Mouse (Mus musculus) fat pad, adult 2 months (tissue): ENCODE measurements around the gene Immp1l.

Experiments
- DNase-seq: peaks from one replicate; pipeline ENCODE4 v3.0.0-alpha.2; 2011; ENCODE audit warnings: low read depth, low spot score; ENCODE audit errors: extremely low read depth

Immp1l gene

DNA sequence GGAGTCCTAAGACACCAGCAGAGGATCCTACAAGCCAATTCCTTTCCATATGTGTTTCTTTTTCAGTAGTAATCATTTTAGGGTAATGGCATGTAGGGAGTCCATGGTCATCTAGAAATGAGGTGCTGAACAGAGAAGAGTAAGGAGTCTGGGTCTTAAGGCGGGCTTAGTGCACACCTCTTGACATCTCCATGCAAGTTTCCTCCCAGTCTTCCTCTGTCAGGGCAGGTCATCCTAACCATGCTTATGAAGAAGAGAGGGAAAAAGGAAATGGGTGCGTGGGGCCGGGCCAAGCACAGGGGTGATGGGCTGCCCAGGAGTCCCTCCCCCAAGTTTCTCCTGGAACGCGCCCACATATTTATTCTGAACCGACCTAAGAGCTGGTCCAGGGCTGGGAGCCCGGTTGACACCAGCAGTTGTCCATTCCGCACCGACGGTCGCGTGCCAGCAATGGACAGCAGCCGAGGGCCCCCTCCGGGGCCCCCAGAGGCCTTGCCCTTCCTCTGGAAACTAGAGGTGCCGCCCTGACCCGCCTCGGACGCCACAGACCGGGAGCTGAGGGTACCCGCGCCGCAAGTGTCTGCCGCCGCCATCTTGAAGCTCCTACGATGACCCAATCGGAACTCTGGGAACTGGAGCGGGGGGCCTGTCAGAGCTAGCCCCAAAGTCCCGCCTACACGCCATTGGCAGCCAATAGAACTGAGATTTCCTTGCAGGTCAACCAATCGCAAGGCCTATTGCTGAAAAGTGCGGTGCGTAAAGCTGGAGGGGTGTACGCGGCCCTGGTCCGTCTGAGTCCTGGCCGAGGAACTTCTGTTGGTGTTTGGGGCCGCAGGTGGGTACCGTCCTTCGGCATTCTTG, at the start of gene Immp1l, which contains the start of gene Elp4:
Gene Immp1l, plus strand, starts transcription at position 743 of the 861 bp plus-strand sequence.
Gene Elp4, minus strand, starts transcription at position 669 of the 861 bp plus-strand sequence.
- DNase-seq = peak; percentile 83

- DNase-seq = no peak
Measured at GRCm38 (mm10) chr2:105854740-105855139, 49.7 kb upstream of the Immp1l start.

DNA sequence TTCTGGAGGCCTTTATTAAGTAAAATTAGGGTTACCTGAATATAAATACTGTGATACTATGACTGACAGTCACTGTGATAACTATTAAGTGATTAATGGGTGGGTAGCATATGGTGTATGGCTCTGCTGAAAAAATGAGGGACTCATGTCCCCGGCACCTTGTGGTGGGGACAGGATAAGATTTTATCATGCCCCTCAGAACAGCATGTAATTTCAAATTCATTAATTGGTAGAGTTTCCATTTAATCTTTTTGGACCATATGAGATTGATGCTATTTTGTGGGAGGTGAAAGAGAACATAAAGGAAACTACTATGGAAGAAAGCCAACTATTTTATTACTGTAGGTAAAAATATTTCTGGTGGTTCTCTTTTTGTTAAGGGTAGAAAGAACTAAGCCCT, 31.0 kb upstream of the Immp1l start:
- DNase-seq = no peak

DNA sequence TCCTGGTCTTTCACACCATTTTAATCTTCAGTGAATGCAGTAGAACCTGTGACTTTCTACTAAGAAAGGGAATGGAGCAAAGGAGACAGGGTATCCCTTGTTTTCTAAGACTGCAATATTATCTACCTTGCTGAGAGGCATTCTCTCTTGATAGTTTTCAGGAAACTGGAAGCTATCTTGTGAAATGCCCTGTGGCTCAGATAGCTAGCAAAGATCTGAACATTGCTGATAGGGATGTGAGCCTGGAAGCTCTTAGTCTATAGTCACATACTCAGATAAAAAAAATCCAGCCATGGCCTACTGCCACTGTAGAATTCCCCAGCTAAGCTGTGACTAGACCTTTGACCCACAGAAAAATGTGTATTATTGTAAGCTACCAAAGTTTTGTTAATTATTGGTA, 13.6 kb upstream of the Immp1l start:
- DNase-seq = no peak

DNA sequence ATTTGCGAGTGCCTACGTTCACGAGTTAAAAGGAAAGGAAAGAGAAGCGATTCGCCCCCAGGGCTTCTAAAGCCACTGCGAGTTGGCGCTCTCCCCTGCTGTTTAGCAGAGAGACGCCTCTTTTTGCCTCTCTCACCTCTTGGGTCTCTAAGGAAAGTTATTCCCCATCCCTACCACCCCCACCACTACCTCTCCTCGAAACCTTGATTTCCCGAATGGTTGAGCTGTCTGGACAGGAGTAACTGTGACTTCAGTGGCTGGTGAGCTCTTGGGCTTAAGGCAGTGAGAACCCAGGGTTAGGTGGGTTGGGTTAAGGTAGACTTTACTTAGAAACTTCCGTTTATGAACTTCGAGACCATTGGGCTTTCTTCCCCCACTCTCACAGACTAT, 314 bp downstream of the Immp1l start:
- DNase-seq = no peak

DNA sequence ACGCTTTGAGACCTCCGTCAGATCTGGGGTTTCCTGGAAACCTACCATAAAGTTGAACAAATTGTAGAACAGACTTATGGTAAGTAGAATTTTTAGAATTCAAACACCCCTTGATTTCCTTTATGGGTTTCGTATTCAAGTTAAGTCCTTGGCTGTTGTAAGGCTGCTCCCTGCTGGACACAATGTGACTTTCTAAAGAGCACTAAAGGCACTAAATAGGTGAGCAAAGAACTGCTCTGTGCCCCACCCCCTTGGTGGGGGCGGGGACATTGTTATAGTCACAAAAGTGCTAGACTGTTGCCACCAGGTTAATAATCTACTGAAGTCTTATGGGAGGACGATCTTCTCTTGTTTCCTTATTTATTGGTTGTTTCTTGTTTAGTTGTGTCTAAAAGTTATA, 3.9 kb downstream of the Immp1l start:
- DNase-seq = no peak

GRCm38 (mm10) chr2:105910611-105911010, 6.2 kb downstream of the Immp1l start:
- no peak for DNase-seq

GRCm38 (mm10) chr2:105913655-105914366, 9.4 kb downstream of the Immp1l start:
- no peak for DNase-seq

DNA sequence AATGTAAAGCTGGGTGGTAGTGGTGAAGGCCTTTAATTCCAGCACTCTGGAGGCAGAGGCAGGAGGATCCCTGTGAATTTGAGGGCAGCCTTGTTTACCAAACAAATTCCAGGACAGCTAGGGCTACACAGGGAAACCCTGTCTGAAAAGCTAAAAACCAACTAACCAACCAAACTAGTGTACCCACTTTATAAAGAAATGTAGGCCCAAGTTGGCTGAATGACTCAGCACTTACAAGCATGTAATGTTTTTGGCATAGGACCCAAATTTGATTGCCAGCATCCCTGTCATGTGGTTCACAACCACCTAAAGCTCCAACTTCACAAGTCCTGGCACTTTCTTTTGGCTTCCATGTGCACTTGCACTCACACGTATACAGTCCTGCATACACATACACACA, 12.2 kb downstream of the Immp1l start:
- peak; percentile 30 for DNase-seq

DNA sequence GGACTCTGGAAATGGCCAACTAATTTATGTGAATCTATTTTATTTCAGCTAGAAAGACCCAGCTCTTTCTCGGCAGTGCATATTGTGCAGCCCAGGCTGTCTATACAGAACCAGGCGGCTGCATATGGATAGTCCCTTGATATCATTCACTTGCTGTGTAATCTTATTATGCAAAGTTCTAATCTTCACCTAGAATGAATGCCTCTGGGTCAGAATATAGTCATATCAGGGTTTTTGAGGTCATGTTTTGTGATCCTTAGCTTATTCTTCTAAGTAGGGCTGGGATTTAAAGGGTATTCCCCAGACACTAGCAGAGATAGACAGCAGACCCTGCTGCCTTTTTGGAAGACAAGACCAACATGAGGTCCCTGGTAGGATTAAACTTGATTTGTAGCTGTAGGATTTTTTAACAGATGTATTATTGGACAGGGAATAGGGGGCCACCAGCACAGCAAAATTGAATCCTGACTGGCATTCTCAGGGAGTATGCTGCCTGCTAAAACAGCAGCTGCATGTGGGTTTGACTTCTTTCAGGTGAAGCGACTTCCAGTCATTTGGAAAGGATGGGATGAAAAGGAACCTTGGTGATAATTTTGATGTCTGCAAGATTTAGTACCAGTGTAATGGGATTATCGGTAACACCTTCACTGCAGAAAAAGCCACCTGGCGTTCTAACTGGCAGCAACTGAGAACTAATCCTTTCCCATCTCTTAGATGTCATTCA, 13.3 kb downstream of the Immp1l start:
- no peak for DNase-seq

DNA sequence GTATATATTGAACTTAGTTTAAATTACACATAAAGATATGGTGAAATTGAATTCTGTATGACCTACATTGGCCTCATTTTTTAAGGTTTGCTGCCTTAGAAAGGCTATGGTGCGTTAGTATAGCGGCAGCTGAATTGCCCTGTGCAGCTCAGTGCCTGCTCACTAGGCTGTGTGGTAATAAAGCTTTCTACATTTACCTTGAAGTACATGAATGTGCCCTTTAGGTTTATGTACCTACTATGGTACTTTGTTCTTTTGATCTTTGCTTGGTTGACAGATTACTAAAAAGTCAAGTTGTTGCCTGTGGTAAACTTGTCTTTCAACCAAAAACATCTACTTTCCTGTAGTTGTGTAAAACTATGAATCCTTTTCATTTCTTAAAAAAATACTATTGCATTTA, 45.7 kb downstream of the Immp1l start:
- no peak for DNase-seq

GRCm38 (mm10) chr2:105951350-105951940, 47.0 kb downstream of the Immp1l start:
- DNase-seq = no peak

GRCm38 (mm10) chr2:105953862-105954261, 49.4 kb downstream of the Immp1l start:
- no peak for DNase-seq

GRCm38 (mm10) chr2:105963447-105963846, 59.0 kb downstream of the Immp1l start:
- no peak for DNase-seq

- no peak for DNase-seq
Measured at GRCm38 (mm10) chr2:105973941-105974340, 69.5 kb downstream of the Immp1l start.

DNA sequence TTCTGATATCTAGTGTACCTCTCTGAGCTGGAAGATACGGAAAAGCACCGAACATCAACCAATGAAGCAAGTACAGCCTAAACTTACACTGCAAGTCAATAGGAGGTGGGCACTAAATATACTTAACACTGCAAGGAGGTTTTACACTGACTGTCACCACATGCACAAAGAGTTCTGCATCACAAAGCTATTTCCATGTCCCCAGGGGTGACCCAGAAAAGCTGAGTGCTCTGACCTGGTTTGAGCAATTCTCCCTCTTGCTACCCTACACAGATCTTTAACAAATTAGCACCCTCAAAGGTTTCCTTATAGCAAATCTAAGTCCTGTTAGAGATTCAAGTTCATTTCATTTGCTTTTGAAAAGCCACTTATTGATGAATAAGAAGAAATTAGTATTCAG, 73.6 kb downstream of the Immp1l start:
- DNase-seq = no peak

- no peak for DNase-seq
Measured at GRCm38 (mm10) chr2:105985206-105985605, 80.8 kb downstream of the Immp1l start.

GRCm38 (mm10) chr2:105987131-105987530, 82.7 kb downstream of the Immp1l start:
- no peak for DNase-seq

DNA sequence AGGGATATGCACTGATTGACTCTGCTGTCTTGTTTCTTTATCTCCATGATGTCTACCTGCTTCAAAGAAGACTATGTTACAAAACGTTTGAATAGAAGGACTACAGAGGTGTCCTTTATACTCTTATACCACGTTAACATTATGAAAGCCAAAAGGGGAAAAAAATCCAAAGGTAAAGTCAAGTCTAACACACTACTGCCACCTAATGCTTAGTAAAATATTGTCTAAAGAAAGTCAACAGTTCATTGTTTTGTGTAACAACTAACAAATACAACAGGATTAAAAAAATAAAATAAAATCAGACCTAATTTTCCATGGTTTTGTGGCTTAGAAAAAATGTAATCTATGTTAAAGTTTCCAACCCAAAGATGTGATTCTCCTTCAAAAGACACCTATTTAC, 83.6 kb downstream of the Immp1l start:
- DNase-seq = no peak

DNA sequence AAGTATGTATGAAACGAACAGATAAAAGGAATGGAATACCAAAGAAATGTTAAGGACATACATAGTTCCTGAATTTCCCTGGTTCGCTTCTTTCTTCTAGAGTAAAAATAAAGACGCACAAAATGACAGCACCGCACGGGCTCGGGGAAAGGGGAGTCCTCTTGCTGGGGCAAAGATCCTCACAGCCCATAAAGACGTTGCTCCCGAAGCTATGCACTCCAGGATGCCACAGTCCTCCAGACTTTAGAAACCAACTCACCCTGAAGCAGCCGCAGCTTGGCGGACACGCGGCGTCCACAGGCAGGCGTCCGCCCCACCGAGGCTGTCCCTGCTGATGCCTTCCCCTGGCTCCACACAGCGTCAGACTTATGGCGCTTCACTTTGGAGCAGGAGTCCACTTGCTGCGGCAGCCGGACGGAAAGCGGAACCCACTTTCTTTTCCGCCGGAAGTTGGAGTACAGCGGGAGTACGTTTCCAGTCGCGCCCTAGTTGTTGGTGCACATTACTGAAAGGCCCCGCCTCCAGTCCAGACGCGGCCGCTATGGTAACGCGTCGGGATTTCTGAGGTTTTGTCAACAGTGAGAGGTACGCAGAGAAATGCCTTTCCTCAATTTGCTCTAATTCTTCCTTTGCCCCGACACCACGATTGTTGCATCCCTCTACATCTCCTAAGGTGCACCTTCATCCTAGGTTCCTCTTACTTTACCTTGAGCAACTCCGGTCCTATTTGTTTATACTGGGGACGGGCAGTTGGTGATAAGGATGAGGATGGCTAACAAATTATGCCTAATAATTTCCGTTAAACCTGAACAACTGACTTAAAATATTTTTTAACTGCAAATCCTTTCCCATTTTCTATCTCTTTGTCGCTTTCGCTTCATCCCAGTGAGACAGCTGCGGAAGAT, 98.6 kb downstream of the Immp1l start, which contains the start of gene Dnajc24:
Gene Dnajc24, minus strand, starts transcription at position 715 of the 905 bp plus-strand sequence.
- peak; percentile 21 for DNase-seq
